Mouse (Mus musculus) kidney, postnatal 14 days (tissue): ENCODE measurements around the gene Cep44.

Source experiments
- DNase-seq: peaks from one replicate; pipeline ENCODE4 v3.0.0; 2022; ENCODE audit warnings: mixed read lengths

The Cep44 gene

GRCm38 (mm10) chr8:56550558-56551360 lies at the start of gene Cep44, which contains the start of gene Fbxo8:
Cep44 (minus strand) TSS chr8:56551047.
Fbxo8 (plus strand) TSS chr8:56551090.
- peak; percentile 89 for DNase-seq

DNA sequence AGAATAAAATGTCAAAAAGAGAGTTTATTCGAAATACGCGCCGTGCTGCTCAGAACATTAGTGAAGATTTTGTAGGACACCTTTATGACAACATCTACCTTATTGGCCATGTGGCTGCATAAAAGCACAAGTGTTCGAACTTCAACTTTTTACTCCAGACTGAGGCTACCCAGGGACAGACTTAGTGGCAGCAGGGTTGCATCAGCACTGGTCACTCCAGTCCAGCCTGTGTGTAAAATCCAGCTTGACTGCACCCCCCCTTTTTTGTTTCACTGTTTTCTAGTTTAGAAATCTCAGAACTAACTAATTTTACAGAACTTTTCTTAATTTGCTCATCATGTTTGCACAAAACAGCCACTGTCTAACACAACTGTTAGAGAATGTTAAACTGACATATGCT lies 40.7 kb upstream of the Cep44 start:
- no peak for DNase-seq

- no peak for DNase-seq
Observed at GRCm38 (mm10) chr8:56591084-56591483, 40.2 kb upstream of the Cep44 start.

GRCm38 (mm10) chr8:56589004-56589403 lies 38.2 kb upstream of the Cep44 start:
- DNase-seq: no peak

- DNase-seq: no peak
Observed at GRCm38 (mm10) chr8:56582841-56583240, 32.0 kb upstream of the Cep44 start.

DNA sequence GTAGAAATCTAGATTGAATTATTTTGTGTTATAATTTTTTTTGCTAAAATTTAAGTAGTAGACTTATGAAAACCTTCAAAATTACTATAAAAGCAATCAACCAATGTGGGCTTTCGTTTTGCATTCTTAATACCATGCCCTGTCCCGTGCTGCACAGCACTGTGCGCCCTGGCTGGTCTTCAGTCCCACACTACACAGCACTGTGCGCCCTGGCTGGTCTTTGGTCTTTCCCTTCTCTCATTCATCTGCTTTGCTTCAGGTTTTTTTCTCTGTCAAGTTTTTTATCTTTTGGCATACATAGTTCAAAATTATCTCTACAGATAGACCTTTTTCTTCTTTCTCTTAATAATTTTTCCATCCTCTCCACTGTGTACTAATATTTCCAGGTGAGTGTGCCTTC lies 30.1 kb upstream of the Cep44 start:
- peak; percentile 10 for DNase-seq

GRCm38 (mm10) chr8:56566856-56567255 lies 16.0 kb upstream of the Cep44 start:
- DNase-seq: no peak

GRCm38 (mm10) chr8:56564399-56565047 lies 13.7 kb upstream of the Cep44 start:
- DNase-seq: peak; percentile 18

- no peak for DNase-seq
Observed at GRCm38 (mm10) chr8:56552551-56553103, 1.8 kb upstream of the Cep44 start.

DNA sequence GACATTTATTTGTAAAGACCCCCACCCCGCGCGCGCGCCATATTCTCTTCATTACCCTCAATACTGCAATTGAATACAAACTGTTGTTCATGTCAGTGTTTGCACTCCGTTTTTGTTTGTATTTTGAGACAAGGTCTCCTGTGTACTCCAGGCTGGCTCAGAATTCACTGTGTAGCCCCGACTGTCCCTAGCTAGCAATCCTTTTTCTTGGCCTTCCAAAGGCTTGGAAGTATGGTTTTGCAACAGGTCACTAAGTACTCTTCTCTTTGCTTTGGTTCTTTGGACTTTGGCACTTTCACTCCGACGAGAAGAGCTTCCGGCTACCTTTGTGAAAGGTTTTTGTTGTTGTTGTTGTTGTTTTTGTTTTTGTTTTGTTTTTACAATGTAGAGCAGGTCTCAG lies 1.2 kb upstream of the Cep44 start:
- DNase-seq: peak; percentile 9

DNA sequence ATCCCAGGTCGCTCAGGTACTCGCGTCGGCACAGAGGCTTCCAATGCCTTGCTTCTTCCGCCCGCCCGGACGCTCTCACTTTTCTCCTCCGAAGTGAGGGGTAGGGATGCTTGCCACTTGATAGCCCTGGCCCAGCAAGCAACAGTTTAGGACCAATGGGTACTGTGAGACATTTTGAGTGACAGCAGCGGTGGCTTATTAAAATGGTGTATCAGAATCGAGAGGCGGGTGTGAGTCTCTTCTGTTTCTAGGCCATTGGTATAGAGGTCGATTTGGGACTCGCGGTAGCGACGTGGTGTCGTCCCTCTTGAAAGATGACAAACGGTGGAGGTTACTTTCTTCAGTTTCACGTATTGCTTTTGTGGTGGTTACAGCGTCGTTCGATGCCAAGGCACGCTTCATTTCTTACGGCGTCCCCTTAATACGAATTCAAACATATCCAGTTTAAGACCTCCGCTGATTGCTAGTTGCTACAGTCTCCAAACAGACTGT lies 560 bp upstream of the Cep44 start:
- peak; percentile 94 for DNase-seq

GRCm38 (mm10) chr8:56547866-56548265 lies 3.0 kb downstream of the Cep44 start:
- DNase-seq: no peak

GRCm38 (mm10) chr8:56540706-56541105 lies 10.1 kb downstream of the Cep44 start:
- no peak for DNase-seq

DNA sequence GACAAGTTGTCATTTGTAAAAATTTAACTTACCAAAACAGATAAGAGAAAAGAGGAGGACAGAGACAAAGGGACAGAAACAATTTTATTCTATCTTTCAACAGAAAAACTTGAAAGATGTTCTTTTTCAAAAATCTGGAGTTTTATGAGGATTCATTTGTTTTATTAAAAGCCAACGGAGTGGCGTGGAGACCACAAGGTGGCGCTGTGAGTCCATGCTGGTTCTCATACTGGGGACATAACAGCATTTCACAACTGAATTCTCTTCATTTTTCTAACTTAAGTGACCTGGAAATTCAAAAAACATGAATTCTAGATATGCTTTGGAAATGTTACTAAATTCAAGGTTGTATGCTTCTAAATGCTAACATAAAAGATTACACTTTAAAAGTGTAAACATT lies 20.5 kb downstream of the Cep44 start:
- DNase-seq: peak; percentile 57

DNA sequence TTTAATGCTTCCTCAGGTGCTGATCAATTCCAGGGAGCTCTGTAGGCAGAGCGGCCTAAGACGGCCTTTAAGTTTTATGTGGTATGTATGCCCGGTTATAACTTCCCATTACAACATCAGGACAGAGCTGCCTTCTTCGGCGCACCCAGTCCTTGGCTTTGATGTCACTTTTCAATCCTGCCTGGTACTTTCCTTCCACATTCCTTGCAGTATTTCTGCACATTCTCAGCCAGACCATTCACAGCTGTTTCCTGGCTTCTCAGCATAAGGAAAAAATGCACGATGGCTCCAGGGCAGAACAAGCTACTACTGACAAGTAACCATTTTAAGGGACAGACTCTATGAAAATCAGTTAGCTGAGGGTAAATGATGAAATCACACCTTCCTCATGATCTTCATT lies 22.0 kb downstream of the Cep44 start:
- no peak for DNase-seq

DNA sequence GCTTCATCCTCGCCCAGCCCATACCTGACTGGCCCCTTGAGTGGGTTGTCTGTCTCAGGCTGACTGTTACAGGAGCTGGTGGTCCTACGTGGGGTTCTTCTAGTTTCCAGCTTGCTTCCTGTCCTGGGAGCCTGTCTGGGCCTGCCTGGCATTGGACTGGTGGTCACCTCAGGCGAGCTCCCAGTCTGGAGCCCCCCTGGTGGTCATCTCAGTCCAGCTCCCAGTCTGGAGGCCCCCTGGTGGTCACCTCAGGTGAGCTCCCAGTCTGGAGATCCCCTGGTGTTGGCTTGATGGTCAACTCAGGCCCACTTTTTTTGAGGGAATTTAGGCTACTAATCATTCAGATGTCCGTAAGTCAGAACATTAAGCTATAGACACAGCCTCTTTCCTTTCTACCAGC lies 29.8 kb downstream of the Cep44 start:
- DNase-seq: no peak

DNA sequence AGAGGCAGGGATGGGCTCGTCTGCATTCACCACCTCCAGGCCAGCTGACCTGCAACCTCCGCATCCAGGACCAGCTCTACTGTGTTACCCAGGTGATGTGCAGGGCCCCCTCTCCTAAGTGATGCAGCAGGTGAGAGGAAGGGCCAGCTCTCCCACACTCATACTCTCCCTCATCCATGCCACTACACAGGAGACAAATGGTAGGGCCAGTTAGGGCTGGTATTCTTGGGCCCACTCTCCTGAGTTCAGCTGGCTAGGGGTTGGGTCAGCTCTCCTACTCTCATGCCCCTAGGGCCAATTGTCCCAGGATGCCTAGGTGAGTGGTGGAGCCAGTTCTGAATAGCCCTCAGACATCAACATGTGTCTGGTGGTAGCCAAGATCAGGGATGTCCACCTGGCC lies 30.6 kb downstream of the Cep44 start:
- DNase-seq: no peak

GRCm38 (mm10) chr8:56518848-56519247 lies 32.0 kb downstream of the Cep44 start:
- no peak for DNase-seq

GRCm38 (mm10) chr8:56508952-56509479 lies 41.8 kb downstream of the Cep44 start:
- DNase-seq: no peak

DNA sequence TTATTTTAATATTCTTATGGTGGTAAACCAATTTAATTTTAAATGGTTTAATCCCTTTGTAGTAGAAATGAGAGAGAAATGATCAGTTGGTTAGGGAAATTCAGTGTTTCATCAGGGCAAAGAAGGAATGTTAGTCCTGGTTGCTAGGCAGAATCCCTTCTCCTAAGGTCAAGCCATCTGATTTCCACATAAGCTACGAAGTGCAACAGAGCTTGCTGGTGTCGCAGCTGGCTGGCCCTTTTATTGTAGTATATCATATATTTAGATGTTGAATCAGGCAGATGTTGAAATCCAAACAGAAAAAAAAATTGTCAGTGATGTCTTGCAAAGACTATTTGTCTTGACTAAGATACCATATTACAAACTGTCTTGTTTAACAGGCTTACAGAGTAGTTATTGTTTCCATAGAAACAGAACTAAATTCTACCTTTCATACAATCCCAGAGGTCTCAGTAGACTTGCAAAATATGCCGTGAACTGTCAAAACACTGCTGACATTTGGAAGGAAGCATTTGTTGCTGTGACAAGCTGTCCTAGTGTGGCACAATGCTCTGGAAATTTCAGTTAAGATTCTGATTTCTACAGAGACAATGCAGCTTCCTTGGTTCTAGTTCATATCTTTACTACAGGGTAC lies 42.4 kb downstream of the Cep44 start:
- DNase-seq: no peak

- DNase-seq: no peak
Observed at GRCm38 (mm10) chr8:56501911-56502310, 48.9 kb downstream of the Cep44 start.

DNA sequence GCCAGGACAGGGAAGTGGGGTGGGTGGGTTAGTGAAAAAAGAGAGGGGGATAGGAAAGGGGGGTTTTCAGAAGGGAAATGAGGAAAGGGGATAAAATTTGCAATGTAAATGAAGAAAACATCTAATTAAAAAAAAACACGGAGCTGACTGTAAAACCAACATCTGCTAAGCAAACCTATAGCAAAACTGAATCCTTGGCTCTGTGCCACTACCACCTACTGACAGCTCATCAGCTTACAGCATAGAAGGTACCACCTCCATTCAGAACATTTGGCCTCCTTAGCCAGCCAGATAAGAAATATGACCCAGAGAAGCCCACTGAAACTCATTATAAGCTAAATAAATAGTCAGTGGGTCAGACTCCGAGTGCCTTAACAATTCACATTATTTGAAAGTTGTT lies 61.4 kb downstream of the Cep44 start:
- DNase-seq: no peak

GRCm38 (mm10) chr8:56486006-56486405 lies 64.8 kb downstream of the Cep44 start:
- peak; percentile 3 for DNase-seq
